Mouse (Mus musculus) stomach, embryonic 15.5 days (tissue): ENCODE measurements around the gene Fscn1. TPM values are rescaled to one million over a fixed set of nuclear protein-coding genes. Genes with fewer than 3 reads are reported as not detected.

ENCODE experiments used
- ATAC-seq: fragments of 200-750 bp; cut with Nextera tagmentation; 2 replicates; pipeline ENCODE4 v1.8.0; 2017; ENCODE audit warnings: low read depth, moderate number of reproducible peaks, moderate TSS enrichment; ENCODE audit not compliant: insufficient read depth, low FRiP score
- H3K27ac ChIP-seq: fragments of 300-500 bp; sonication (generic); 2 replicates; pipeline ENCODE4 v1.5.1; 2015; ENCODE audit warnings: mild to moderate bottlenecking, inconsistent platforms
- H3K27me3 ChIP-seq: fragments of 300-500 bp; sonication (generic); replicated peaks from 2 replicates; pipeline ENCODE4 v1.6.1; 2015; ENCODE audit warnings: inconsistent platforms
- H3K36me3 ChIP-seq: fragments of 300-500 bp; sonication (generic); 2 replicates; pipeline ENCODE4 v1.6.1; 2015; ENCODE audit warnings: inconsistent platforms
- H3K4me1 ChIP-seq: fragments of 300-500 bp; sonication (generic); 2 replicates; pipeline ENCODE4 v1.6.1; 2015; ENCODE audit warnings: inconsistent platforms
- H3K4me2 ChIP-seq: fragments of 300-500 bp; sonication (generic); 2 replicates; pipeline ENCODE4 v1.6.1; 2015; ENCODE audit warnings: mild to moderate bottlenecking, inconsistent platforms
- H3K4me3 ChIP-seq: fragments of 300-500 bp; sonication (generic); replicated peaks from 2 replicates; pipeline ENCODE4 v1.5.1; 2015; ENCODE audit warnings: inconsistent platforms
- H3K9ac ChIP-seq: fragments of 300-500 bp; sonication (generic); 2 replicates; pipeline ENCODE4 v1.6.1; 2015; ENCODE audit warnings: inconsistent platforms
- H3K9me3 ChIP-seq: fragments of 300-500 bp; sonication (generic); 2 replicates; pipeline ENCODE4 v1.6.1; 2016; ENCODE audit warnings: inconsistent platforms
- WGBS: fragments of 180-500 bp; shearing (Covaris S2); methylation state at CpG from one replicate; pipeline ENCODE4 v1.1.7; 2015; 5-methylcytosine and 5-hydroxymethylcytosine counted together
- polyA plus RNA-seq: library from polyadenylated mRNA; unstranded; fragments of >200 nt; fragmentation: Nextera tagmentation; extraction: Ambion mirVana; gene quantifications from 2 replicates; pipeline ENCODE4 v1.2.1, GENCODE M21; 2015

The Fscn1 gene
- polyA plus RNA-seq, 1 experiment from 2014 or later, result 181 TPM

GRCm38 (mm10) chr5:142983174-142983573 is 23.0 kb downstream of the Fscn1 start:
- Histone ChIP-seq H3K36me3 (no peaks in the 10 kb centered on the region), H3K4me3 (no peak overlapping the region), H3K9me3 (no peaks in the 10 kb centered on the region), H3K4me1 (no peaks in the 10 kb centered on the region), H3K27me3 (no peaks in the 10 kb centered on the region), H3K9ac (no peak overlapping the region), H3K4me2 (no peak overlapping the region), H3K27ac (no peak overlapping the region)
- ATAC-seq, result no peak
- WGBS, result 76% methylated on average over 8 of the region's 8 CpGs

GRCm38 (mm10) chr5:142984271-142984670 is 24.1 kb downstream of the Fscn1 start:
- H3K9ac ChIP-seq, result no peak overlapping the region
- WGBS, result 80% methylated on average over 10 of the region's 10 CpGs

GRCm38 (mm10) chr5:142988520-142988919 is 28.4 kb downstream of the Fscn1 start:
- Histone ChIP-seq H3K27me3 (no peaks in the 10 kb centered on the region), H3K4me1 (no peaks in the 10 kb centered on the region), H3K4me3 (no peak overlapping the region), H3K36me3 (peaks cover 15% of the 10 kb centered on the region), H3K4me2 (no peak overlapping the region), H3K9ac (no peak overlapping the region), H3K9me3 (no peaks in the 10 kb centered on the region), H3K27ac (no peak overlapping the region)
- ATAC-seq, result no peak
- 82% methylated on average over 5 of the region's 5 CpGs for WGBS

More at GRCm38 (mm10) chr5:142984271-142984670, 24.1 kb downstream of the Fscn1 start:
- Histone ChIP-seq H3K4me2 (no peak overlapping the region), H3K9me3 (no peaks in the 10 kb centered on the region), H3K27ac (no peak overlapping the region), H3K36me3 (no peaks in the 10 kb centered on the region), H3K27me3 (no peaks in the 10 kb centered on the region), H3K4me1 (no peaks in the 10 kb centered on the region), H3K4me3 (no peak overlapping the region)
- peak; percentile 72; the same call in 1 of the 2 replicates for ATAC-seq

GRCm38 (mm10) chr5:142989167-142989566 is 29.0 kb downstream of the Fscn1 start:
- Histone ChIP-seq H3K27me3 (no peaks in the 10 kb centered on the region), H3K4me2 (no peak overlapping the region), H3K9ac (no peak overlapping the region), H3K4me3 (no peak overlapping the region), H3K9me3 (no peaks in the 10 kb centered on the region), H3K27ac (no peak overlapping the region), H3K36me3 (peaks cover 16% of the 10 kb centered on the region), H3K4me1 (no peaks in the 10 kb centered on the region)
- 79% methylated on average over 3 of the region's 3 CpGs for WGBS
- ATAC-seq, result no peak

- H3K27me3 ChIP-seq, result no peaks in the 10 kb centered on the region
- no peak for ATAC-seq
- no peak overlapping the region for H3K9ac ChIP-seq
- no peak overlapping the region for H3K4me2 ChIP-seq
- H3K9me3 ChIP-seq, result no peaks in the 10 kb centered on the region
- H3K4me1 ChIP-seq, result 0 out of 2 replicates have a peak, but pooled peaks cover 8% of the 10 kb centered on the region
- 85% methylated on average over 2 of the region's 2 CpGs for WGBS
- H3K4me3 ChIP-seq, result no peak overlapping the region
- peaks cover 23% of the 10 kb centered on the region for H3K36me3 ChIP-seq
- no peak overlapping the region for H3K27ac ChIP-seq
Measured at GRCm38 (mm10) chr5:142994746-142995145, 34.6 kb downstream of the Fscn1 start.

GRCm38 (mm10) chr5:142997526-142997925 is 37.4 kb downstream of the Fscn1 start:
- Histone ChIP-seq H3K4me1 (peaks cover 25% of the 10 kb centered on the region), H3K36me3 (peaks cover 16% of the 10 kb centered on the region; the same call in 1 of the 2 replicates), H3K4me2 (no peak overlapping the region), H3K27ac (0 out of 2 replicates have a peak overlapping the region, but pooled peaks have one; percentile 14), H3K27me3 (no peaks in the 10 kb centered on the region), H3K9ac (no peak overlapping the region), H3K4me3 (no peak overlapping the region), H3K9me3 (no peaks in the 10 kb centered on the region)
- ATAC-seq, result no peak
- WGBS, result 75% methylated on average over 9 of the region's 9 CpGs

GRCm38 (mm10) chr5:142998171-142998570 is 38.0 kb downstream of the Fscn1 start:
- Histone ChIP-seq H3K27me3 (no peaks in the 10 kb centered on the region), H3K9me3 (no peaks in the 10 kb centered on the region), H3K4me3 (no peak overlapping the region), H3K4me2 (no peak overlapping the region), H3K9ac (no peak overlapping the region), H3K36me3 (peaks cover 10% of the 10 kb centered on the region; the same call in 1 of the 2 replicates), H3K4me1 (peaks cover 25% of the 10 kb centered on the region), H3K27ac (no peak overlapping the region; the same call in 1 of the 2 replicates)
- no peak for ATAC-seq
- 51% methylated on average over 2 of the region's 2 CpGs for WGBS

- 35% methylated on average over 4 of the region's 4 CpGs for WGBS
- H3K4me2 ChIP-seq, result peak overlapping the region; percentile 34; the same call in 1 of the 2 replicates
Measured at GRCm38 (mm10) chr5:143000091-143000490, 39.9 kb downstream of the Fscn1 start.

GRCm38 (mm10) chr5:143000654-143001500 is 40.7 kb downstream of the Fscn1 start:
- Histone ChIP-seq H3K36me3 (peaks cover 4% of the 10 kb centered on the region; the same call in 1 of the 2 replicates), H3K9ac (no peak overlapping the region), H3K4me3 (no peak overlapping the region), H3K4me2 (peak overlapping the region; percentile 34), H3K27ac (peak overlapping the region; percentile 98), H3K27me3 (no peaks in the 10 kb centered on the region), H3K4me1 (peaks cover 25% of the 10 kb centered on the region), H3K9me3 (no peaks in the 10 kb centered on the region)
- peak; percentile 78 for ATAC-seq
- WGBS, result 34% methylated on average over 9 of the region's 9 CpGs

More at GRCm38 (mm10) chr5:143000091-143000490, 39.9 kb downstream of the Fscn1 start:
- Histone ChIP-seq H3K9me3 (no peaks in the 10 kb centered on the region), H3K4me1 (peaks cover 25% of the 10 kb centered on the region), H3K4me3 (no peak overlapping the region), H3K27me3 (no peaks in the 10 kb centered on the region), H3K27ac (peak overlapping the region; percentile 98), H3K9ac (no peak overlapping the region), H3K36me3 (peaks cover 4% of the 10 kb centered on the region; the same call in 1 of the 2 replicates)
- ATAC-seq, result no peak

GRCm38 (mm10) chr5:143009383-143009782 is 49.2 kb downstream of the Fscn1 start:
- Histone ChIP-seq H3K27ac (no peak overlapping the region), H3K4me2 (no peak overlapping the region), H3K9me3 (no peaks in the 10 kb centered on the region), H3K27me3 (no peaks in the 10 kb centered on the region), H3K36me3 (peaks cover 20% of the 10 kb centered on the region), H3K4me1 (no peaks in the 10 kb centered on the region), H3K4me3 (no peak overlapping the region), H3K9ac (no peak overlapping the region)
- 89% methylated on average over 10 of the region's 11 CpGs for WGBS
- ATAC-seq, result no peak

- no peaks in the 10 kb centered on the region for H3K9me3 ChIP-seq
- H3K27ac ChIP-seq, result 0 out of 2 replicates have a peak overlapping the region, but pooled peaks have one; percentile 21
- no peak overlapping the region for H3K9ac ChIP-seq
- peaks cover 24% of the 10 kb centered on the region for H3K36me3 ChIP-seq
- no peak overlapping the region for H3K4me3 ChIP-seq
- 66% methylated on average over 5 of the region's 5 CpGs for WGBS
- H3K4me2 ChIP-seq, result no peak overlapping the region
- H3K4me1 ChIP-seq, result no peaks in the 10 kb centered on the region
- H3K27me3 ChIP-seq, result no peaks in the 10 kb centered on the region
- no peak for ATAC-seq
Measured at GRCm38 (mm10) chr5:143017401-143017800, 57.3 kb downstream of the Fscn1 start.
